Mouse (Mus musculus) liver, postnatal 0 days (tissue): ENCODE measurements around the gene Olfr314.
"Not testable (repeated sequence)": the region's sequence is repeated elsewhere in the genome, so short reads cannot be mapped to it uniquely, and the experiment has no call there.

Experiments
- CTCF ChIP-seq: sonication (generic); IDR thresholded peaks from 2 replicates; pipeline ENCODE4 v1.5.1; 2016; ENCODE audit warnings: antibody characterized with exemption, low read depth
- EP300 ChIP-seq: IDR thresholded peaks from 2 replicates; pipeline ENCODE4 v1.6.1; 2016; ENCODE audit warnings: antibody characterized with exemption, low read depth, mild to moderate bottlenecking

DNA sequence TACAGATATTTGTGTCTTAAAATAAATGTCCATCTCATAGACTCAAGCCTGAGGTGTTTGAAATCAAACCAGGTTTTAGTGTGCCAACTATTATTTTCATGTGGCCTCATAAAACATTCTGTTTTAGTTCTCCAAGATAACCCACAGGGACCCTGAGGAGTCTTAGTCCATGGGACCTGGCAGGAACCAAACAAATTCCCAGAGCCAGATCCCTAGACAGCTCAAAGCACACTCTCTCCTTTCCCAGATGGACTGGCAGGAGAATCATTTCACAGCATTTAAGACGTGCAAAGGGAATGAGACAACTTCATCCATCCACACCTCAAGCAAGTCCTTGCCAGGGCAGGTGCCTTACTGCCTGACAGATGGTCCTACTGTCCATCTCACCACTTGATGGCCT is 31.9 kb downstream of the Olfr314 start, which contains the start of gene Olfr313:
- TF ChIP-seq CTCF, EP300: not testable (repeated sequence)
